Mouse (Mus musculus) ES-E14 (cell line): ENCODE data around the gene Nsrp1. TPM values are rescaled to one million over a fixed set of nuclear protein-coding genes. Genes with fewer than 3 reads are reported as not detected.

ENCODE experiments used
- DNase-seq: peaks from one replicate; pipeline ENCODE4 v3.0.0-alpha.2; 2013; ENCODE audit warnings: low read depth, low spot score
- H3K27ac ChIP-seq: 2 replicates; pipeline ENCODE4 v1.5.1; 2012; ENCODE audit warnings: low read depth, mild to moderate bottlenecking, low read length, moderate library complexity, mixed read lengths; ENCODE audit not compliant: poor library complexity, insufficient read depth, severe bottlenecking
- H3K36me3 ChIP-seq: 2 replicates; pipeline ENCODE4 v1.6.1; 2012; ENCODE audit warnings: mild to moderate bottlenecking, low read length, moderate library complexity, mixed read lengths; ENCODE audit not compliant: control insufficient read depth, poor library complexity, insufficient read depth, severe bottlenecking
- H3K4me1 ChIP-seq, 2 experiments: fragments of 150-350 bp in 1 of 2; sonication (generic) in 1 of 2; 2 replicates each; pipeline ENCODE4 v1.6.1; 2012; ENCODE audit warnings: low read length in 2 of 2, mild to moderate bottlenecking in 1 of 2, mixed read lengths in 1 of 2; ENCODE audit not compliant: control insufficient read depth in 2 of 2, insufficient read depth in 2 of 2, poor library complexity in 1 of 2
- H3K4me3 ChIP-seq, 2 experiments: fragments of 150-350 bp in 1 of 2; sonication (generic) in 1 of 2; 2 replicates each; pipeline ENCODE4 v1.5.1; 2012; ENCODE audit warnings: low read length in 2 of 2, low read depth in 1 of 2, mild to moderate bottlenecking in 1 of 2, mixed read lengths in 1 of 2; ENCODE audit not compliant: insufficient read depth in 1 of 2, poor library complexity in 1 of 2, severe bottlenecking in 1 of 2
- H3K9ac ChIP-seq: 2 replicates; pipeline ENCODE4 v1.6.1; 2012; ENCODE audit warnings: low read depth, mild to moderate bottlenecking, low read length, mixed read lengths; ENCODE audit not compliant: poor library complexity, insufficient read depth, severe bottlenecking
- H3K9me3 ChIP-seq: fragments of 150-350 bp; sonication (generic); 2 replicates; pipeline ENCODE4 v1.6.1; 2012; ENCODE audit warnings: low read depth, mild to moderate bottlenecking, low read length; ENCODE audit not compliant: control insufficient read depth, insufficient read depth
- CHD2 ChIP-seq: IDR thresholded peaks from 2 replicates; pipeline ENCODE4 v1.6.1; 2014; ENCODE audit warnings: mild to moderate bottlenecking, low read depth, low read length, inconsistent platforms
- HCFC1 ChIP-seq: IDR thresholded peaks from 2 replicates; pipeline ENCODE4 v1.6.1; 2012; ENCODE audit warnings: low read length, inconsistent platforms, borderline replicate concordance; ENCODE audit not compliant: insufficient read depth
- MAFK ChIP-seq: IDR thresholded peaks from 2 replicates; pipeline ENCODE4 v1.6.1; 2014; ENCODE audit warnings: mild to moderate bottlenecking, low read depth, low read length, inconsistent platforms; ENCODE audit not compliant: insufficient read depth
- ZC3H11A ChIP-seq: IDR thresholded peaks from 2 replicates; pipeline ENCODE4 v1.6.1; 2012; ENCODE audit warnings: low read depth, mild to moderate bottlenecking, inconsistent platforms, low read length, borderline replicate concordance
- ZNF384 ChIP-seq: IDR thresholded peaks from 2 replicates; pipeline ENCODE4 v1.6.1; 2012; ENCODE audit warnings: low read depth, low read length, inconsistent platforms
- in situ Hi-C, 2 experiments: fragments of 600-800 bp; cut with MboI; formaldehyde crosslinking; loops; one replicate each; pipeline ENCODE4 v1.15.1; 2025; ENCODE audit warnings: low sequenced_read_pairs in 2 of 2, inconsistent platforms in 1 of 2; ENCODE audit not compliant: unreplicated experiment in 2 of 2
- total RNA-seq: library from RNA; depleted of rRNA; stranded (reverse); fragments of 300-350 nt; gene quantifications from 2 replicates; pipeline ENCODE4 v1.2.3, GENCODE M21; 2012

Nsrp1 gene
- total RNA-seq, 1 experiment = 13.3 TPM

- Histone ChIP-seq H3K4me3 (no peak overlapping the region), H3K9me3 (no peaks in the 10 kb centered on the region), H3K4me1 (no peaks in the 10 kb centered on the region), H3K27ac (no peak overlapping the region), H3K36me3 (no peaks in the 10 kb centered on the region), H3K9ac (no peak overlapping the region)
- in situ Hi-C loops = no loop called here
- TF ChIP-seq CHD2 = no peak
- no peak for DNase-seq
These were observed 46.9 kb downstream of the Nsrp1 start for GRCm38 (mm10) chr11:77031151-77031934.

- DNase-seq = no peak
- Histone ChIP-seq H3K9ac (no peak overlapping the region), H3K36me3 (no peaks in the 10 kb centered on the region), H3K27ac (no peak overlapping the region), H3K9me3 (no peaks in the 10 kb centered on the region), H3K4me3 (no peak overlapping the region), H3K4me1 (no peaks in the 10 kb centered on the region)
- in situ Hi-C loops = no loop called here
- no peak for TF ChIP-seq MAFK
- TF ChIP-seq HCFC1 = no peak
- TF ChIP-seq ZNF384 = no peak
- no peak for TF ChIP-seq ZC3H11A
- no peak for TF ChIP-seq CHD2
These were observed 50.1 kb downstream of the Nsrp1 start for GRCm38 (mm10) chr11:77028157-77028556.

DNA sequence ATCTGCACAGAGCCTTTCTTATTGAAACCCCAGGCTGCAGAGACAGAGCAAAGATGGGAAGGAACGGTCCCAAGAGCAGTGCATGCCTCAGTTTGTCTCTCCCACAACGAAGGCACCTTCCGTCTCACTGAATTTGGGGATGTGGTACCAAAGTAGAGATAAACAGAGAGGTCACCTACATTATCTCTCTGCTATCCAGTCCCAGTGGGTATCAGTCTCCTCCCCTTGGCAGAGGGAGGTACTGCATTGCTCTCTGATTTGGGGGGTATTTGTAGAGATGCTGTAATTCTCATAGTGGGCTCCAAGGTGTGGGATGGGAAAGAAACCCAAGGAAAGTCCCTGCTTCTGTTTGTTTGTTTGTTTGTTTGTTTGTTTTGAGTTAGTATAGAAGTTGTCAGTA, 51.7 kb downstream of the Nsrp1 start:
- in situ Hi-C loops = no loop called here
- no peak overlapping the region for H3K4me3 ChIP-seq
- no peak for DNase-seq
- H3K27ac ChIP-seq = no peak overlapping the region
- no peaks in the 10 kb centered on the region for H3K36me3 ChIP-seq
- H3K9me3 ChIP-seq = no peaks in the 10 kb centered on the region
- H3K9ac ChIP-seq = no peak overlapping the region
- no peak for TF ChIP-seq ZNF384
- TF ChIP-seq ZC3H11A = no peak
- no peak for TF ChIP-seq HCFC1
- no peak for TF ChIP-seq CHD2
- H3K4me1 ChIP-seq = no peaks in the 10 kb centered on the region

GRCm38 (mm10) chr11:77021749-77022396, 56.4 kb downstream of the Nsrp1 start:
- Histone ChIP-seq H3K36me3 (no peaks in the 10 kb centered on the region), H3K9me3 (no peaks in the 10 kb centered on the region), H3K9ac (no peak overlapping the region), H3K4me3 (no peak overlapping the region), H3K27ac (no peak overlapping the region), H3K4me1 (no peaks in the 10 kb centered on the region)
- TF ChIP-seq ZNF384 = no peak
- TF ChIP-seq ZC3H11A = no peak
- no peak for TF ChIP-seq HCFC1
- TF ChIP-seq CHD2 = no peak
- TF ChIP-seq MAFK = no peak
- in situ Hi-C loops = no loop called here
- DNase-seq = no peak

- H3K4me1 ChIP-seq = no peaks in the 10 kb centered on the region
- no peak overlapping the region for H3K9ac ChIP-seq
- no peak for DNase-seq
- TF ChIP-seq MAFK (no peak), CHD2 (no peak), ZNF384 (no peak), ZC3H11A (no peak), HCFC1 (no peak)
- no peak overlapping the region for H3K4me3 ChIP-seq
- H3K9me3 ChIP-seq = no peaks in the 10 kb centered on the region
- in situ Hi-C loops = no loop called here
- H3K27ac ChIP-seq = no peak overlapping the region
- H3K36me3 ChIP-seq = no peaks in the 10 kb centered on the region
These were observed 58.7 kb downstream of the Nsrp1 start for GRCm38 (mm10) chr11:77019539-77019938.
